Mouse (Mus musculus): ENCODE measurements around the gene BC034090.

Gene BC034090

DNA sequence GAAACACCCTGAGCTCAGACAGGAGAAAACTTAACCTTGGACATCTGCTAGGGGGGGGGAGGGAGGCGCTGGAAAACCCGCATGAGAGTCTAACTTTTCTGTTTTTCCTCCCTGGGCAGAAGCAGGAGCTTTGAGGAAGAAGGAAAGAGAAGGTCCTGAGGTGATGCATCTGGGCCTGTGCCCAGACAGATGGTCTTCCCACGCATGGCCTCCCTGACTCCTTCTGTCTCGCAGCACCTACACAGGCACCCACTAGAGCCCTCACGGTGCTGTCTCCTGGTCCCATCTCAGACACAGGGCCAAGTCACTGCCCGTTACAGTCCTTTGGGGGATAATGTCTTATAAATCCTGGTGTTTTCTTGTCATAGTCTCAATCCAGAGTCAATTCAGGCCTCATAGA lies 11.5 kb downstream of the BC034090 start:
- CTCF ChIA-PET = interaction anchor here (0.6 to 3.3 kb wide), 7 partner anchors 9 to 232 kb away, joined by 3 to 18 read pairs (median 5); no protein-coding TSS in a partner anchor
- POLR2A ChIA-PET = interaction anchor here in 2 of 4 experiments (0.5 to 1.6 kb wide), 7 partner anchors 9 to 1298 kb away, joined by 3 to 7 read pairs (median 4); partner anchors contain the start of gene BC034090 (in 1 of the 2)

DNA sequence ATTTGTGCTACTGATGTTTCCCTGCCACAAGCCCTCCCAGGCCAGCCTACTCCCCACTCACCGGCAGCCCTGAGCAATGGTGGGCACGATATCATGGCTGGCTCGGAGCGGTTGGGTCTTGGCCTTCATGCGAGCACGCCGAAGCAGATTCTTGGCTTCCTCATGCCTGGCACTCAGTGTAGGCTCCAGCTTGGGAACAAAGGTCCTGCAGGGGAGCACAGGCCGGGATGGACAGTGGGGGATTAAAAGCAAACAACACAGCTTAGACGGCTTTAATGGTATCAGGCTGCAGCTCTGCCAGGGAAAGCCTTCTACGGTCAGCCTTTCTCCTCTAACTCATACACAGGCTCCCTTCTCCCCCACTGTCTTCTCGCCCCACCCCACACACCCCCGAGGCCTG lies 11.9 kb downstream of the BC034090 start:
- ChIA-PET CTCF (interaction anchor here (0.6 to 3.3 kb wide), 8 partner anchors 8 to 233 kb away, joined by 3 to 18 read pairs (median 4); no protein-coding TSS in a partner anchor), POLR2A (interaction anchor here in 2 of 4 experiments (0.5 to 1.6 kb wide), 7 partner anchors 8 to 192 kb away, joined by 3 to 7 read pairs (median 3); partner anchors contain the start of gene BC034090 (in 1 of the 2))

DNA sequence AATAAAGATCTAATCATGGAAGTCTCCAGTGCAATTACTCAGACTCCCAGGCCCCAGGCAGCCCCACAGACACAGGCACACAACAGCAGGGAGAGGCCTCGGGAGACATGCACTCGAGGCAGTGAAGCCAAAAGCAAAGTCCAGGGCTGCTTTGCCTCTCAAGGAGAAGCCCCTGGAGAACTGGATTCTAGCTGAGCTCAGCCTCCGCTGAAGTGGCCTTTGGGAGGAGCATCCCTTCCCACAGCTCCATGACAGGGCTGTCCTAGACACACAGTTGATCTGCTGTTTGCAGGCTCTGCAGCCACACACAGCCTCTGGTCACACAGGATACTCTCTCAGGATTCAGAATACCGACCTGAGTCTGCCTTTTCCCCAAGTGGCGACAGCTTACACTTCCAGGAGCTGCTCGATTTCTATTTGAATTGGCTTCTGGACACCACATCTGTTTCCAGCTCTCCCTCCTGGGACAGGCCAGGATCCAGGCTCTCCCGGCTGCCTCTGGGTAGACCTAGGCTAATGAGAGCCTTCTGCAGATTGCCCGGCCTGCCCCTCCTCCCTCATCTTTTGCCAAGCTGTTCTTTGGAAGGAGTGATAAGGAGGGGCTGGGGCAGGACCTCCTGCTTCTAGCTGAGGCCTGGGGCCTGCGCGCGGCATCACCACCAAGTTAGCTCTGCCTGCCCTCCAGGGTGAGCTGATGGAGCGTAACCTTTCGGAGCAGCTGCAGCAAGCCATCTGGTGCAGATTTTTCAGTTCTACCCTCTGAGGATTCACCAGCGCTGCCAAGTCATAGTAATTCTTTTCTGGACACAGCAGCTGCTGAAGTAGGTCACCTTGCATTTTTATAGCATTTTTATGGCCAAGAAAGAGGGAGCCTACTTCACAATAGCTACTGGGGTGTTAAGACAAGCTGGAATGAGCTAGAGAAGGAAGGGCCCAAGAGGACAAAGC lies 14.5 kb downstream of the BC034090 start:
- ChIA-PET CTCF (interaction anchor here in 1 of 4 experiments (0.6 kb wide), 1 partner anchor 189 kb away, joined by 3 read pairs; no protein-coding TSS in a partner anchor), POLR2A (interaction anchor here in 3 of 4 experiments (0.7 to 2.2 kb wide), 5 partner anchors 14 to 158 kb away, joined by 3 to 5 read pairs (median 4); partner anchors contain the start of genes BC034090 (in 2 of the 3) and Ier5 (in 2 of the 3))

DNA sequence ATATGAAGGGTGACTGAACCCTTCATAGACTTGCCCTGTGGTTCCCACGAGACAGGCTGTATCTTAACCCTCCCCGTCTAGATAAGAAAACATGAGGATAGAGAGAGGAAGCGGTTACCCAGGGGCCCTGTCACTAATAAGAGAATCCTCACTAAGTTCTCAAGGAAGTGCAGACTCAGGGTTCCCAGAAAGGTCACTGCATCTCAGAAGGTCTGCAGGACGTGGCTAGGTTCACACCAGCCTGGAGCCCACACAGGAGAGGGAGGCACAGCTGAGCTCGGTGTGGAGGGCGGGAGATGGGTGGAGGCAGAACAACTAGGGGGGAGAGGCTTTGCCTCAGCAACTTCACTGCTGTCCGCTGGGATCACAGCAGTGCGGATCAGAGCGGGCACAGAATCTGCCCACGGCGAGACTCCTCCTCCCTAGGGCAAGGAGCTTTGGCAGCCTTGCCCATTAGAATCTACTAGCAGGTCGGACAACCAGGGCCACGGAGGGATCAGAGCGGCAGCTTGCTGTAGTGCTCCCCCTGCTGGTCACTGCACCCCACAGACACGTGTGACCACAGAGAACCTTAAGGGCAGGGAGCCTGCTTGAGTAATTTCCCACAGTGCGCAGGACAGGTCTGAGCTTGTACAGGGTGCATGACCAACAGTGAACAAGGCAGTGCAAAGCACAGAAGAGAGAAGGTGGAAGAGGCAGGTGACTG lies 20.2 kb downstream of the BC034090 start:
- ChIA-PET CTCF (interaction anchor here (0.5 to 2.1 kb wide), 84 partner anchors 8 to 1034 kb away, joined by 3 to 19 read pairs (median 4); partner anchors contain the start of gene BC034090 (in 3 of the 4)), POLR2A (interaction anchor here in 3 of 4 experiments (0.8 to 2.0 kb wide), 16 partner anchors 9 to 174 kb away, joined by 3 to 15 read pairs (median 4); partner anchors contain the start of genes Ier5 (in 2 of the 3) and BC034090 (in 1 of the 3))

DNA sequence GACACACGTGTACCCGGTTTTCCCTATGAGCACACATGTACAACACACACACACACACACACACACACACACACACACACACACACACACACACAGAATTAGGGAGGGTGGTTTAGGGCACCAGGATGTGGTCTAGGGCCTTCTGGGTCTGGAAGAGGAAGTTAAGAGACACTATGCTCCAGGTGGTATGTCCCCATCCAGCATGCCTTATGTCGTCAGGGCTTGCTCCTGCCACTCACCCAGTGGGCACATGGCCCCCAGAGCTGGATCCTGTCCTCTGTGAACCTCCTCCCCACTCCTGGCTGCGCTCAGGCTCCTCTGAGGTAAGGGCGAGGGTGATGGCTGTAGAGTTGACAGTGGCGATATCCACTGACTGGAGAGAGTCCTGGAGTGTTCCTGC lies 21.2 kb downstream of the BC034090 start:
- ChIA-PET CTCF (interaction anchor here in 2 of 4 experiments (1.2 to 1.7 kb wide), 5 partner anchors 19 to 197 kb away, joined by 4 to 19 read pairs (median 5); partner anchors contain the start of gene BC034090 (in 1 of the 2)), POLR2A (interaction anchor here in 2 of 4 experiments (0.9 to 1.9 kb wide), 4 partner anchors 22 to 173 kb away, joined by 3 to 7 read pairs (median 5); partner anchors contain the start of genes BC034090 (in 1 of the 2) and Ier5 (in 1 of the 2))

DNA sequence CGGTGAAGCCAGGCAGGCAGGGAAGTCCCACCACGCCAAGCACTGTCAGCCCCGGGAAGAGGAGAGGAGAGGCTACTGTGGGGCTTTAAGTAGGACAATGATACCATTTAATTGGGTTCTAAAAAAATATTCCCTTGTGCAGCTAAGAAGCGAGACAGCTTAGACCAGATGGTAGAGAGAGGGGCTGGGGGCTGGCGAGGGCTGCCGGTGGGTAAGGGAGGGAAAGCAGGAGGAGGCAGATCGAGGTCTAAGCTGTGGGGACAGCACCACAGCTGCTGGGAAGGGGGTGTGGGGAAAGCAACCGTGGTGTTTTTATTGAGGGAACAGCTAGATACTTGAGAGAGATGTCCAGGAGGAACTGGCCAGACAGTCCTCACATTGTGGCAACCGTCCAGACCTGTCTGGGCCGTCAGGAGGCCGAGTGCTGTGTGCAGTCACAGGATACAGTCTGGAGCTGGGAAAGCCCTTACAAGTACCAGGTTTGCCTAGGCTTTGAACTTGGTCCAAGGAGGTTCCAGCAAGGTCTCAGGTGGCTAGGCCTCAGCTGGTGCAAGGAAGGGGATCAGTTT lies 22.1 kb downstream of the BC034090 start:
- CTCF ChIA-PET = interaction anchor here in 2 of 4 experiments (1.2 to 1.6 kb wide), 3 partner anchors 194 to 196 kb away, joined by 3 to 5 read pairs (median 4); no protein-coding TSS in a partner anchor
- POLR2A ChIA-PET = interaction anchor here in 2 of 4 experiments (0.9 to 1.9 kb wide), 3 partner anchors 22 to 169 kb away, joined by 3 to 7 read pairs (median 3); partner anchors contain the start of genes BC034090 (in 1 of the 2) and Ier5 (in 1 of the 2)

DNA sequence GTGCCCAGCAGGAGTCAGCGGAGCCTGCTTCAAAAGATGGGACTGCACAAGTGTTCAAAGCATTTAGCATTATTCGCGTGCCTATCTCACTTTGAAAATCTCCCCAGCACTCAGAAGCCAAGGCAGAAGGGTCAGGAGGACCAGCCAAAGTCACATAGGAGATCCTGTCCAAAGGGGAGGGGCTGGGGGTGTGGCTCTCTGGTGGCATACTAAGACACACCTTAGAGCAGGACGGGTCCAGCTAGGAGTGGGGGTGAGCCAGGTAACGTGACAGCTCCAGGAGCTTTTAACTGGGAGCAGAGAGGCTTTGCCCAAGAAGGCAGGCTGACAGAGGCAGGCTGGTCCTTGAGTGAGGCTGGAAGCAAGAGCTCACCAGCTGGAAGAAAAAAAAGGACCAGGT lies 25.3 kb downstream of the BC034090 start:
- ChIA-PET CTCF (interaction anchor here in 3 of 4 experiments (0.6 to 4.9 kb wide), 7 partner anchors 62 to 241 kb away, joined by 3 to 30 read pairs (median 6); no protein-coding TSS in a partner anchor), POLR2A (interaction anchor here in 2 of 4 experiments (1.0 to 1.1 kb wide), 2 partner anchors 8 to 168 kb away, joined by 3 to 4 read pairs; no protein-coding TSS in a partner anchor)

DNA sequence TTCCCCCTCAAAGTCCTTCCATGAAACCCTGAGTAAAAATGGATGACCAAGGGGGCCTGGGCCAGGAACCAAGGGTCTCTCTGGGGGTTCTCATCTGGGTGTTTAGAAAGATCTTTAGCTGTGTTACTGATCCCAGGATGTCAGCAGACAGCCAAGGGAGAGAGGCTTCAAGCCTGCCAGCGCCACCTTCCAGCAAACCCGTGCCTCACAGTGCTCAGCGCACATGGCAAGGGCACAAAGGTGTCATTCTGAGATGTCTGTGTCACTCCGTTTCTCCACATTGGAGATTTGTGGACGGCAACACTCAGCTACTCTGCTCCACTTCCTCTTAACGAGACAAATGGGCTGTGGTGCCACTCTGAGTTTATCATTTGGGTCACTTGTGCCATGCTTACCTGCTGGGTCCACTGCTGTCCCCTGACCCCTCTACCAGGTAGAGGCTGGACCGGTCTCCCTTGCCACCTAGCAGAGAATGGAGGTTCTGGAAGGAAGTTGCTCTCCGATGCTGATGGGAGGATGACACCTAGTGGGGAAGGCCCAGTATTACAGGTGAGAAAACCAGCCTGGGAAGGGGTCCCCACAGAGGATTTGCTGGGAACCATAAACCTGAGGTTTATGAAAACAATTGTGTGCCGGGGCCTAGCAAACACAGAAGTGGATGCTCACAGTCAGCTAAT lies 26.2 kb downstream of the BC034090 start:
- POLR2A ChIA-PET = interaction anchor here in 3 of 4 experiments (0.7 to 2.3 kb wide), 6 partner anchors 27 to 169 kb away, joined by 3 to 10 read pairs (median 6); partner anchors contain the start of genes BC034090 (in 1 of the 3) and Ier5 (in 1 of the 3)
- CTCF ChIA-PET = interaction anchor here (0.6 to 4.9 kb wide), 21 partner anchors 13 to 420 kb away, joined by 3 to 30 read pairs (median 4); no protein-coding TSS in a partner anchor

DNA sequence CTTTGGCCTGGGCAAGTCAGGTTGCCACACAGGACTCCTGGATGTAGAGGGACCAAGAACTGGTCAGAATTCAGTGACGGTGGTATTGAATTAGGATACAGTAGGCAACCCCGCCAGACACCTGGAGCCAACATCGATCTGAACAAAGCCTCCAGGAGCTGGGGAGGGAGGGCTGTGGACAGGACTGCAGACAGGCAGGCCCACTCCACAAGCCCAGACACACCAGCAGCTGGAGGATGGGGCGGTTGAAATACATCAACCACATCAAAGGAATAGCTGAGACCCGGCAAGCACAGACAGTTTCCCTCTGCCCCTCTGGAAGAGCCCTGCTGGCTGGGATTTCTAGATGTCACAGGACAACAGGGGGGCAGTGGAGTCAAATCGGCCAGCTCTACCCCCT lies 27.4 kb downstream of the BC034090 start:
- CTCF ChIA-PET = interaction anchor here in 3 of 4 experiments (0.5 to 4.9 kb wide), 14 partner anchors 11 to 487 kb away, joined by 3 to 30 read pairs (median 5); no protein-coding TSS in a partner anchor
- POLR2A ChIA-PET = interaction anchor here in 3 of 4 experiments (1.0 to 2.3 kb wide), 8 partner anchors 28 to 170 kb away, joined by 3 to 10 read pairs (median 4); partner anchors contain the start of genes BC034090 (in 1 of the 3) and Ier5 (in 1 of the 3)

DNA sequence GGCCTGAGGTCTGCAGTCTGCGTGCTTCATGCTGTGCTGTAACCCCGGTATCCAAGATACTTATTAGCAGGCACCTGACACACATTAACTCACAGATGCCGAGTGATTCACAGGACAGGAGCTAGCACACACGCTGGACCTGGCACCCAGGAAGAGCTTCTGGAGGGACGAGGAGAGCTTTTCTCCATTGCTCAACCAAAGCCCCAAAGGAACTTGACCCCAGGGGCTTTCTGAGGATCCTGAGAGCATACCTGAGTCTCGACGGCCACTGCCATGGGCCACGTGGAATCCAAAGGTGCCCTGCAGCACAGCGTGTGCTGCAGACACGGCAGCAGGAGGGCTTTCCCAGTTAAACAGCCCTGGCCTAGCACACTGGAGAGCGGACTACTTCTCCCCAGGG lies 27.9 kb downstream of the BC034090 start:
- ChIA-PET CTCF (interaction anchor here in 2 of 4 experiments (0.6 to 3.8 kb wide), 8 partner anchors 65 to 210 kb away, joined by 3 to 19 read pairs (median 4); no protein-coding TSS in a partner anchor), POLR2A (interaction anchor here in 3 of 4 experiments (1.0 to 2.3 kb wide), 7 partner anchors 117 to 169 kb away, joined by 3 to 10 read pairs (median 5); partner anchors contain the start of gene Ier5 (in 1 of the 3))

DNA sequence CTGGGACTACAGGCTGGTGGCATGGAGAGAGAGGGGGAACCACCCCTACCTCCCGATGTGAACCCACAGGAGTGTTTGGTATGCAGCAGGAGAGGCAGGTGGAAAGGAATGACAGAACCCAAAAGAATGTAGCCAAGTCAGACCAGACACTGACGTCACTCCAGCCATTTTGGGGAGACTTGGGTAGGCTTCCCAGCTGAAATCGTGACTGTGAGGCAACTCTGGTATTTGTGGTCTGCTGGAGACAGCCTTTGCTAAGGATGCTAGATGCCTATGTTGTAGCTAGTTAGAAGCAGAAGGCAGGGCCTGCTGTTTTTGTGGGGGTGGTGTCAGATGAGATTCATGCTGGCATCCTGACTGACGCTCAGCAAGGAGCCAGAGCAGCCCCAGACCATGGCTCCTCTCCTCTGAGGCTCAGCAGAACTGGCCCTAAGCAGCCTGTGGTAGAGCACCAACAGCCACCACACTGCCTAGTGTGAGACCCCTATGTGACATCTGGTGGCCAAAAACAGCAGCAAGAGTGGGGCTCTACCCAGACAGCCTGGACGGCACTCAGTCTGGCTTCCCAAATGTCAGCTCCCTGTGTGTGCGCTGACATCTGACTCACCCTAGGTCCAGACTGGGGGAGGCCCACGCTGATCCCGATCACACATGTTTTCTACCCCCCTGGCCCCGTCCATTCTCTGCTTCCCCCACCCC lies 29.0 kb downstream of the BC034090 start:
- ChIA-PET CTCF (interaction anchor here in 3 of 4 experiments (0.5 to 3.8 kb wide), 7 partner anchors 8 to 201 kb away, joined by 3 to 19 read pairs (median 4); no protein-coding TSS in a partner anchor), POLR2A (interaction anchor here in 2 of 4 experiments (1.0 to 2.0 kb wide), 5 partner anchors 9 to 192 kb away, joined by 3 to 7 read pairs (median 4); no protein-coding TSS in a partner anchor)

DNA sequence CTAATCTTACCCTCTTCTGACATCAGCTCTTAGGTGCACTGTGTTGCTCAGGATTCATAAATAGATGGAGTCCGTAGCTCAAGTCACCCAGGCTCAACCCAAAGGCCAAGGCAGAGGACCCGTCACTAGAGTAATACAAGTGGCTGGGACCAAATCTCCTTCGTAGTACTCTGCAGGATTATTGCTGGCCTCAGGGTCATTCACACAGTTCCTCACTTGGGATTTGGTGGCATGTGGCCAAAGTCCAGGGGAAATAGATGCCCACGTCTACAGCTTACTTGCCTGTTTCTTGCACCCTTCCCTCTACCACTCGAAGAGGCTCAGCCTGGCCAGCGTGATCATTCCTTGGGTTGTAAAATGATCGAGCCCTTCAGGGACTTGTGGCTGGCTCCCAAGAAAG lies 30.3 kb downstream of the BC034090 start:
- ChIA-PET CTCF (interaction anchor here (0.7 to 2.7 kb wide), 6 partner anchors 10 to 188 kb away, joined by 3 to 12 read pairs (median 4); no protein-coding TSS in a partner anchor), POLR2A (interaction anchor here in 2 of 4 experiments (1.0 to 2.3 kb wide), 6 partner anchors 8 to 190 kb away, joined by 3 to 10 read pairs (median 4); partner anchors contain the start of gene Ier5 (in 1 of the 2))

DNA sequence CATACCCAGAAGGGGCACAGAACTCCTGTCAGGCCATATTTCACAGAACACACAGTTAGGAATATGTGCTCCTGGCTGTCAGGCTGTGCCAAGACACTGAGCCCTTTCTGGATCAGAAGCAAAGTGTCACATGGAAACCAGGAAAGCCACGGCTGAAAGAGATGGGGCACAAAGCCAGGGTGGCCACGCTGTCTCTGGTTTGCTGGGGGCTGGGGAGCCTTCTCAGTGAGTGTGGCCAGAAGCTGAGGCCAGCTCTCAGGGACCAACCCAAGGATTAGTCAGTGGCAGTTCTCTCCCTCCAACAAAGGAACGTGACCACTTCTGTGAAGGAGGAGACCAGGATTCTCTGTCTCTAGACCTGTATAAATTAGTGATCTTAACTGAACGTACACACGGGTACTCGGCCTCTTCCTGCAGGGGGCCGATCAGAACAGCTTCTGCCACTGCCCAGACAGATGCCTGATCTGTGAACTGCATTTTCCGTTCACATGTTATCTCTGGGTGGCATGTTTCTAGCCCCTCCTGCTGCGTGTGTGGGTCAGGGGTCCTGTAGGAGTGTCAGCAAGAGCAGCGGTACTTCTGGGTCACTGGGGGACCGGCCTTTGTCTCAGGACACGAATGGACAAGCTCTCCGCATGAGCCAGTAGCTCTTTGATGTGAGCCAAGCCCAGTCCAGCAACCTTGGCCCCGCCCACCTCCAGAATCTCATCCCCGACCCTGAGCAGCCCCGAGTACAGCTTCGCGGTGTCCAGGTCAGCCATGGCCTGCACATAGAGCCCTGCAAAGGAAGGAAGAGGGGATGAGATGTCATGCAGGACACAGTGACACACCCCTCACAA lies 31.1 kb downstream of the BC034090 start:
- CTCF ChIA-PET = interaction anchor here (0.7 to 2.7 kb wide), 7 partner anchors 11 to 187 kb away, joined by 3 to 12 read pairs (median 3); partner anchors contain the start of gene BC034090 (in 1 of the 4)
- POLR2A ChIA-PET = interaction anchor here in 2 of 4 experiments (1.0 to 2.3 kb wide), 4 partner anchors 11 to 162 kb away, joined by 3 to 10 read pairs (median 6); partner anchors contain the start of gene Ier5 (in 1 of the 2)

DNA sequence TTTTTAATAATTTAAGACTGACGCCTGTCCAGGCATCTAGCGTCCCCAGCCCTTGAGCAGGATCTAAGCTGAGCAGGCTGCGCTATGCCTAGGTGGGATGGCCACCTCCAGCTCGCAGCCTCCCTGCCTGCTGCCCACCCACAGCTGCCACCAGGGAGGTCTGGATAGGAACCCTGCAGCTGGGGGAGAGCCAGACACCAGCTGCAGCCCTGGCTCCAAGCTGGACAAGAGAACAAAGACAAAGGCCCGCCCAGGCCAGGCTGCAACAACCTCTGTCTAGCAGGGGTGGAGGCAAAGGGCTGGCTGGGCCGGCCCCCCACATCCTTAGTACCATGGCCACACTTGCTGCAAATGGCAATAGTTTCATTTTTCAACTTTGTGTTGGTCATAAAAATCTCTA lies 31.8 kb downstream of the BC034090 start:
- CTCF ChIA-PET = interaction anchor here in 3 of 4 experiments (1.0 to 2.7 kb wide), 4 partner anchors 12 to 183 kb away, joined by 3 to 12 read pairs (median 3); partner anchors contain the start of gene BC034090 (in 1 of the 3)
- POLR2A ChIA-PET = interaction anchor here in 1 of 4 experiments (2.3 kb wide), 1 partner anchor 14 kb away, joined by 10 read pairs; no protein-coding TSS in a partner anchor

Data from embryonic stem cell, embryonic (primary cell).